Mouse (Mus musculus): ENCODE results near the gene Zbp1. TPM values are rescaled to one million over a fixed set of nuclear protein-coding genes. Genes with fewer than 3 reads are reported as not detected.

Zbp1 gene
- polyA plus RNA-seq, 1 experiment: 0.08 TPM

DNA sequence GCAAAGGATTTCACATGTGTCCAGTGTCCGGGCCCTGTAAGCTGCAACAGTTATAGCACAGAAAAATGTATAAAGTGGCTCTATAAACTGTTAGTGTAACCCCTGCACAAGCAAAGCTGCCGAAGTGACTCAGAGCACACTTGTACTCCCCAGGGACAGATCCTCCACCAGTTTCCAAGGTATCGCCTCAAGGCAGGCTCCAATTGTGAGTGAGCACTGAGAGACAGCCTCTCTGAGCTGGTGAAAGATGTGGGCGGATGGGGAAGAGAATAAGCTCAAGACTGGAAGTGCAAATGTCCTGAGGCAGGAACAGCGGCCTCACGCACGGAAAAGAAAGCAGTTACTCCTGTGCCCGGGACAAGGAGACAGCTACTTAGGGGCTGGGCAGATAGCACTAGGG, 31.2 kb upstream of the Zbp1 start:
- peaks cover 99% of the 10 kb centered on the region for H3K79me3 ChIP-seq (ENCODE audit: low read depth)
- H3K79me2 ChIP-seq (ENCODE audit: control insufficient read depth, insufficient read depth): peaks cover 100% of the 10 kb centered on the region
- no peak overlapping the region for H3ac ChIP-seq (ENCODE audit: control insufficient read depth, insufficient read length, low read depth)
- H3K4me3 ChIP-seq (ENCODE audit: insufficient read depth, poor library complexity, severe bottlenecking): no peak overlapping the region
- no peaks in the 10 kb centered on the region for H3K27me3 ChIP-seq (ENCODE audit: control insufficient read depth, insufficient read depth, insufficient read length)
- no peak for TF ChIP-seq CEBPB (IDR thresholded peaks at IDR 0.05; ENCODE audit: low read depth)
- TF ChIP-seq MAX (IDR thresholded peaks at IDR 0.05): no peak
- TF ChIP-seq FOSL1 (IDR thresholded peaks at IDR 0.05; ENCODE audit: insufficient read depth, low read length, poor library complexity, severe bottlenecking): no peak
- no peak for TF ChIP-seq CTCF (IDR thresholded peaks at IDR 0.05; ENCODE audit: control insufficient read depth, insufficient read depth, insufficient read length)
- no peak for TF ChIP-seq MYOG (IDR thresholded peaks at IDR 0.05; ENCODE audit: control insufficient read depth, extremely low read depth, insufficient read length)
- TF ChIP-seq USF1 (IDR thresholded peaks at IDR 0.05; ENCODE audit: low read depth): no peak
- peaks cover 34% of the 10 kb centered on the region for H3K36me3 ChIP-seq (ENCODE audit: control insufficient read depth, insufficient read depth)

- Histone ChIP-seq H3K36me3 (ENCODE audit: control insufficient read depth, insufficient read depth) (peaks cover 35% of the 10 kb centered on the region), H3K27me3 (ENCODE audit: control insufficient read depth, insufficient read depth, insufficient read length) (no peaks in the 10 kb centered on the region), H3ac (ENCODE audit: control insufficient read depth, insufficient read length, low read depth) (no peak overlapping the region), H3K79me3 (ENCODE audit: low read depth) (peaks cover 99% of the 10 kb centered on the region), H3K4me3 (ENCODE audit: insufficient read depth, poor library complexity, severe bottlenecking) (no peak overlapping the region), H3K79me2 (ENCODE audit: control insufficient read depth, insufficient read depth) (peaks cover 100% of the 10 kb centered on the region)
- no peak for TF ChIP-seq MAX (IDR thresholded peaks at IDR 0.05)
- TF ChIP-seq CEBPB (IDR thresholded peaks at IDR 0.05; ENCODE audit: low read depth): no peak
- no peak for TF ChIP-seq CTCF (IDR thresholded peaks at IDR 0.05; ENCODE audit: control insufficient read depth, insufficient read depth, insufficient read length)
- no peak for TF ChIP-seq USF1 (IDR thresholded peaks at IDR 0.05; ENCODE audit: low read depth)
- no peak for TF ChIP-seq MYOG (IDR thresholded peaks at IDR 0.05; ENCODE audit: control insufficient read depth, extremely low read depth, insufficient read length)
- TF ChIP-seq MYOD1 (IDR thresholded peaks at IDR 0.05; ENCODE audit: control insufficient read depth, insufficient read length, low read depth): no peak
- no peak for TF ChIP-seq FOSL1 (IDR thresholded peaks at IDR 0.05; ENCODE audit: insufficient read depth, low read length, poor library complexity, severe bottlenecking)
Measured at GRCm38 (mm10) chr2:173249386-173249785, 30.7 kb upstream of the Zbp1 start.

- H3K79me2 ChIP-seq (ENCODE audit: control insufficient read depth, insufficient read depth): peaks cover 100% of the 10 kb centered on the region
- no peaks in the 10 kb centered on the region for H3K27me3 ChIP-seq (ENCODE audit: control insufficient read depth, insufficient read depth, insufficient read length)
- H3K4me3 ChIP-seq (ENCODE audit: insufficient read depth, poor library complexity, severe bottlenecking): no peak overlapping the region
- H3ac ChIP-seq (ENCODE audit: control insufficient read depth, insufficient read length, low read depth): no peak overlapping the region
- no peak for TF ChIP-seq MYOG (IDR thresholded peaks at IDR 0.05; ENCODE audit: control insufficient read depth, extremely low read depth, insufficient read length)
- TF ChIP-seq CTCF (IDR thresholded peaks at IDR 0.05; ENCODE audit: control insufficient read depth, insufficient read depth, insufficient read length): no peak
- TF ChIP-seq MYOD1 (IDR thresholded peaks at IDR 0.05; ENCODE audit: control insufficient read depth, insufficient read length, low read depth): no peak
- TF ChIP-seq FOSL1 (IDR thresholded peaks at IDR 0.05; ENCODE audit: insufficient read depth, low read length, poor library complexity, severe bottlenecking): no peak
- TF ChIP-seq USF1 (IDR thresholded peaks at IDR 0.05; ENCODE audit: low read depth): no peak
- no peak for TF ChIP-seq CEBPB (IDR thresholded peaks at IDR 0.05; ENCODE audit: low read depth)
- no peak for TF ChIP-seq MAX (IDR thresholded peaks at IDR 0.05)
- H3K79me3 ChIP-seq (ENCODE audit: low read depth): peaks cover 99% of the 10 kb centered on the region
- peaks cover 38% of the 10 kb centered on the region for H3K36me3 ChIP-seq (ENCODE audit: control insufficient read depth, insufficient read depth)
Measured at GRCm38 (mm10) chr2:173248822-173249221, 30.1 kb upstream of the Zbp1 start.

GRCm38 (mm10) chr2:173247911-173248310, 29.2 kb upstream of the Zbp1 start:
- TF ChIP-seq MYOG (IDR thresholded peaks at IDR 0.05; ENCODE audit: control insufficient read depth, extremely low read depth, insufficient read length): no peak
- TF ChIP-seq CTCF (IDR thresholded peaks at IDR 0.05; ENCODE audit: control insufficient read depth, insufficient read depth, insufficient read length): no peak
- no peak for TF ChIP-seq MYOD1 (IDR thresholded peaks at IDR 0.05; ENCODE audit: control insufficient read depth, insufficient read length, low read depth)
- no peak for TF ChIP-seq CEBPB (IDR thresholded peaks at IDR 0.05; ENCODE audit: low read depth)
- TF ChIP-seq FOSL1 (IDR thresholded peaks at IDR 0.05; ENCODE audit: insufficient read depth, low read length, poor library complexity, severe bottlenecking): no peak
- no peak for TF ChIP-seq USF1 (IDR thresholded peaks at IDR 0.05; ENCODE audit: low read depth)
- TF ChIP-seq MAX (IDR thresholded peaks at IDR 0.05): no peak
- Histone ChIP-seq H3K36me3 (ENCODE audit: control insufficient read depth, insufficient read depth) (peaks cover 42% of the 10 kb centered on the region), H3K79me3 (ENCODE audit: low read depth) (peaks cover 99% of the 10 kb centered on the region), H3K79me2 (ENCODE audit: control insufficient read depth, insufficient read depth) (peaks cover 100% of the 10 kb centered on the region), H3K4me3 (ENCODE audit: insufficient read depth, poor library complexity, severe bottlenecking) (no peak overlapping the region), H3K27me3 (ENCODE audit: control insufficient read depth, insufficient read depth, insufficient read length) (no peaks in the 10 kb centered on the region), H3ac (ENCODE audit: control insufficient read depth, insufficient read length, low read depth) (no peak overlapping the region)

GRCm38 (mm10) chr2:173247197-173247596, 28.5 kb upstream of the Zbp1 start:
- TF ChIP-seq FOSL1 (IDR thresholded peaks at IDR 0.05; ENCODE audit: insufficient read depth, low read length, poor library complexity, severe bottlenecking) (no peak), CTCF (IDR thresholded peaks at IDR 0.05; ENCODE audit: control insufficient read depth, insufficient read depth, insufficient read length) (no peak), MYOD1 (IDR thresholded peaks at IDR 0.05; ENCODE audit: control insufficient read depth, insufficient read length, low read depth) (no peak), CEBPB (IDR thresholded peaks at IDR 0.05; ENCODE audit: low read depth) (no peak), USF1 (IDR thresholded peaks at IDR 0.05; ENCODE audit: low read depth) (no peak), MAX (IDR thresholded peaks at IDR 0.05) (no peak), MYOG (IDR thresholded peaks at IDR 0.05; ENCODE audit: control insufficient read depth, extremely low read depth, insufficient read length) (no peak)
- H3K27me3 ChIP-seq (ENCODE audit: control insufficient read depth, insufficient read depth, insufficient read length): no peaks in the 10 kb centered on the region
- peaks cover 100% of the 10 kb centered on the region for H3K79me2 ChIP-seq (ENCODE audit: control insufficient read depth, insufficient read depth)
- peaks cover 100% of the 10 kb centered on the region for H3K79me3 ChIP-seq (ENCODE audit: low read depth)
- H3K4me3 ChIP-seq (ENCODE audit: insufficient read depth, poor library complexity, severe bottlenecking): no peak overlapping the region
- no peak overlapping the region for H3ac ChIP-seq (ENCODE audit: control insufficient read depth, insufficient read length, low read depth)
- H3K36me3 ChIP-seq (ENCODE audit: control insufficient read depth, insufficient read depth): peaks cover 43% of the 10 kb centered on the region

DNA sequence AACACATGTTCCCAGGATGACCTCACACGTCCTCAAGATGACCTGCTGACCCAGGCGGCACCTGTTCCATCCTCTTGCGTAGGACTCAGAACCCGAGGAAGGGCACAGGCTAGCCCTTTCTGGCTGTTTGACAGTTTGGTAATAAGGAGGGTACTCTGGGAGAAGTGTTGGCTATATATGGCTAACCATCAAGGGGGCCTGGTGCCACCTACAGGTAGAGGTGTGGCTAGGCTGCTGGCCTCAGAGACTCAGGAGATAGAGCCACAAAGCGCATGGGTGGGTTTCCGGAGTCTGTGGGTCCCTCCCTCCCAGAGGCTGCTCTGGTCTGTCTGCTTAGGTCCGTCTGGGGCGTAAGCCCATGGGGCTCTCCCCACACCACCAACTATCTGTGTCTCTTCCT, 28.0 kb upstream of the Zbp1 start:
- no peaks in the 10 kb centered on the region for H3K27me3 ChIP-seq (ENCODE audit: control insufficient read depth, insufficient read depth, insufficient read length)
- H3K79me3 ChIP-seq (ENCODE audit: low read depth): peaks cover 100% of the 10 kb centered on the region
- peaks cover 47% of the 10 kb centered on the region for H3K36me3 ChIP-seq (ENCODE audit: control insufficient read depth, insufficient read depth)
- H3K4me3 ChIP-seq (ENCODE audit: insufficient read depth, poor library complexity, severe bottlenecking): no peak overlapping the region
- H3K79me2 ChIP-seq (ENCODE audit: control insufficient read depth, insufficient read depth): peaks cover 100% of the 10 kb centered on the region
- no peak for TF ChIP-seq MAX (IDR thresholded peaks at IDR 0.05)
- no peak overlapping the region for H3ac ChIP-seq (ENCODE audit: control insufficient read depth, insufficient read length, low read depth)

Data from C2C12 (cell line).